Mouse (Mus musculus): ENCODE measurements around the gene Aspm. TPM values are rescaled to one million over a fixed set of nuclear protein-coding genes. Genes with fewer than 3 reads are reported as not detected.

The Aspm gene
- total RNA-seq, 2 experiments from 2014 or later, result 24.4 to 25.8 TPM

DNA sequence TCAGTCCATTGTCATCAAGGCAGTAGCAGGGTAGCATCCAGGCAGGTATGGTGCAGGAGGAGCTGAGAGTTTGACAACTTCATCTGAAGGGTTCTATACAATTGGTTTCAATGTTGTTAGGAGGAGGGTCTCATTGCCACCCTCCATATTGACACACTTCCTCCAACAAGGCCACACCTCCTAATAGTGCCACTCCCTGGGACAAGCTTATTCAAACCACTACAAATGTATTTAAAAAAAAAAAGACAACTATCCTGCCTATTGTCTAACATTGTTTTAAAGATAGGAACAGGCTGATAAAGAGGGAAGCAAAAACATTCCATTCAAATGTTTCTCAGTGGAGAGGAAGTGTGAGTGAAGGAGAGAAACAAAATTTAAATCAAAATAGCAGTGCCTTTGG, 45.2 kb downstream of the Aspm start:
- no peak for ATAC-seq (replicated peaks; ENCODE audit: poor library complexity)

DNA sequence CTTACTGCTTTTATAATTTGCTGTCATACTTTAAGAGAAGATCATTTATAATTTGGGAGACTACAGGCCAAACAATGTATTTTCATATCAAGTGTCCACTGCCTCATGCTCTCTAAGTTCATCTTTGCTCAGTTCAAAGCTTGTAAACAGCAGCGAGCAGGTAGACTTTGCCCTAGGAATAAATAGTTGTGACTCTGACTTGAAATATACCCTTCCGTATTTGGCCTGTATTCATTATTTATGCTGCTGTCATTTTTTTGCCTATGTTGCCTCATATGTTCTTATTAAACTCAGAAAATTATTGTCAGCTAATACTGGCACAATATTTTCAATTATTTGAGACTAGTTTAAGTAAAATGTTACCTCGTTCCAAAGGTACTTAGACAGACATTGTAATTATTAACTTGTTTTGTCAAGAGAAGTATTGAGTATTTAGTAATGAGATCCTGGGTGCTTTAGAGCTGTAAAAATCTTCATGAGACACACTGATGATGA, 46.7 kb downstream of the Aspm start, which contains the start of gene F13b:
Gene F13b (plus strand): TSS at position 445 of the 495 bp plus-strand sequence.
- ATAC-seq (replicated peaks; ENCODE audit: poor library complexity), result no peak

GRCm38 (mm10) chr1:139514556-139514955, 60.0 kb downstream of the Aspm start:
- ATAC-seq (replicated peaks; ENCODE audit: poor library complexity), result no peak

Other genes starting within 250 kb of the Aspm start
- not detected in 2 replicates for gene Crb1, start 77.7 kb upstream of the Aspm start, total RNA-seq (2015)
- gene Crb1, start 77.7 kb upstream of the Aspm start, total RNA-seq (2017), result not detected in 2 replicates
- gene Zbtb41, start 32.5 kb upstream of the Aspm start, total RNA-seq (2015), result 12.0 and 14.5 TPM in 2 replicates
- gene Zbtb41, start 32.5 kb upstream of the Aspm start, total RNA-seq (2017), result 18.2 and 18.8 TPM in 2 replicates
- not detected in 2 replicates for gene F13b, start 46.9 kb downstream of the Aspm start, total RNA-seq (2015)
- gene F13b, start 46.9 kb downstream of the Aspm start, total RNA-seq (2017), result not detected in 2 replicates
- not detected in 2 replicates for gene Cfhr1, start 105.5 kb downstream of the Aspm start, total RNA-seq (2015)
- not detected in 2 replicates for gene Cfhr1, start 105.5 kb downstream of the Aspm start, total RNA-seq (2017)

Data from megakaryocyte progenitor cell, adult 5-6 weeks (primary cell).